Mouse (Mus musculus): ENCODE measurements around the gene Trim2. TPM values are rescaled to one million over a fixed set of nuclear protein-coding genes. Genes with fewer than 3 reads are reported as not detected.

Gene Trim2
- polyA plus RNA-seq, 1 experiment from 2014 or later, result 87.0 TPM

DNA sequence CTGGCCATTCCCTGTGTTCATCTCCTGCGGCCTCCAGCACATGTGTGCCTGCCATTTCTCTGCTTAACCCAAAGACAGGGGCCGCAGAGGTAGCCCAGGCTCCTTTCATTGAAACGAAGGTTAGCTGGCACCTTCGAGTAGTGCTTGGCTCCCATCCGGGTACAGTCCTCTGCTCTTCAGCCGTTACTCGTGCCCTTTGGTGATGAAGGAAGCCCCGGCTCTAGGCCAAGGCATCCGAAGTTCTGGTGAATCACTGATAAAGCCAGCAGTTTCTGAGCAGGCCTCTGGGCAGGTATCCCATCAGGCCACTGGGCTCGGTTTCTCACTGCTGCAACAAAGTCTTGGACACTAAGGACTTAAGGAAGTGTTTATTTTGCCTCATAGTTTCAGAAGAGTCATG, 34.9 kb downstream of the Trim2 start:
- Histone ChIP-seq H3K27me3 (ENCODE audit: insufficient read depth, poor library complexity, severe bottlenecking) (peaks cover 14% of the 10 kb centered on the region), H3K36me3 (0 out of 2 replicates have a peak, but pooled peaks cover 5% of the 10 kb centered on the region), H3K27ac (peak overlapping the region; percentile 80), H3K4me1 (replicated peaks) (peaks cover 60% of the 10 kb centered on the region), H3K9me3 (no peaks in the 10 kb centered on the region), H3K4me3 (no peak overlapping the region)
- 93% methylated on average over 10 of the region's 10 CpGs for WGBS
- DNase-seq (ENCODE audit: low spot score), result no peak

DNA sequence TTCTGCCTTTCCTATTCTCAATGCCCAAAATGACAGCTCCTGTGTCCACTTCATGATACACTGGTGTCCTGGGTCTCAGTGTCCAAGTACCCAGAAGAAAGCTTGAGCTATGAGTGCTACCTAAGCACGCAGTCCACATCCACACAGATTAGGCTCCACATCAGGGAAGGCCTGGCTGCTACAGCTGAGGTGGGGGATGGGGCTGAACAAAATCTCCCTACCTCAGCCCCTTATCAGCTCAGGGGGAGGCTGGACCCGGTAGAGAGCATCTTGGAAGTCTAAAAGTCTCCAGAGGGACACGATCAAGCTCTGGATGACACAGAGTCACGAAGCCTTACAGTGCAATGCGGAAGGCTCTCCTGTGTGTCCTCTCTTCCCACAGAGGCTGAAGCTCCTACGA, 35.6 kb downstream of the Trim2 start:
- Histone ChIP-seq H3K36me3 (0 out of 2 replicates have a peak, but pooled peaks cover 5% of the 10 kb centered on the region), H3K27me3 (ENCODE audit: insufficient read depth, poor library complexity, severe bottlenecking) (peaks cover 14% of the 10 kb centered on the region), H3K4me1 (replicated peaks) (peaks cover 60% of the 10 kb centered on the region), H3K4me3 (peak overlapping the region; percentile 40; the same call in 1 of the 2 replicates), H3K9me3 (no peaks in the 10 kb centered on the region), H3K27ac (peak overlapping the region; percentile 80)
- no peak for DNase-seq (ENCODE audit: low spot score)
- WGBS, result 56% methylated on average over 6 of the region's 6 CpGs

DNA sequence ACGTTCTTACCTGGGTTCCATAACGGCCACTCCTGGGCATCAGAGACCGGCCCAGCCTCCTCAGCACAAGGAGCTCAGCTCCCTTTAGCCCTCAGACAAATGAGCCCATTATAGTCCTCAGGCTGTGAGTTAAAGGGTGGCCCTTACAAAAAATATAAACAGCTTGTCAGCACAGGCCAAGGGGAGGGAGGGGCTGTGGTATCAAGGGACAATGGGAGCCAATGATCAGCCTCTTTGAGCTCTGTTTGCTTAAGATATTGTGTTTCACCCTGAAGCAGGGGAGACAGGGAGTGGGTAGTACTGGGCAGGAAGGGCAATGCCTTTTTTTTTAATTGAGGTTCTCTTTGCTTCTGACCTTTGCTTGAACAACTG, 36.1 kb downstream of the Trim2 start:
- no peak for DNase-seq (ENCODE audit: low spot score)
- 0 out of 2 replicates have a peak, but pooled peaks cover 5% of the 10 kb centered on the region for H3K36me3 ChIP-seq
- H3K4me1 ChIP-seq (replicated peaks), result peaks cover 65% of the 10 kb centered on the region
- WGBS, result 4% methylated on average over 3 of the region's 3 CpGs
- no peaks in the 10 kb centered on the region for H3K9me3 ChIP-seq
- H3K4me3 ChIP-seq, result peak overlapping the region; percentile 40
- peak overlapping the region; percentile 80 for H3K27ac ChIP-seq
- H3K27me3 ChIP-seq (ENCODE audit: insufficient read depth, poor library complexity, severe bottlenecking), result peaks cover 15% of the 10 kb centered on the region

DNA sequence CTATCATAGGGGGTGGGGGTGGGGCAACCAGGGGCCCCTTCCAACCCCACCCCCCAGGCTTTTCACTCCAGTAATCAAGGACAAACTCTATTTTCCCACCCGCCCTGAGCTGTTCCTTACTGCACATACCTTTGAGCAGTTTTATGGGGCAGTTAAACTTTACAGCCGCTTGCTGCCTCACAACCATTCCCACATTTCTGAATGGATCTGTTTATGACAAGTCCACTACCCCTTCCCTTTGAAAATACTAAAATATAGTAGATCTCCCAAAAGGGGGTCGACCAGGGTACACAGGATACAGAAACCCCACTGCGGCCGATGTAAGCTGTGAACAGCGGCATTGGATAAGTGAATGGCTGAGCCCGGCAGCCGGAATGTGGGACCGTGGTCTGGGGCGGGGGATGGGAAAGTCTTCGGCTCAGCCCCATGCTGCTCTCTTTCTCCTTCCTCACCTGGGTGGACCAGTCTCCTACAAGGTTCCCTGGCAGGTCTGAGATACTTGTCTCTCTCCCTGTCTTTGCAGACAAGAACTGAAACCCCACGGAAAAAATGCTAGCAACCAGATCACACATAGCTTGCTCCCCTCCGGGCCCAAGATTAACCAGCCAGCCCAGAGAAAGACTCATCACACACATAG, 36.6 kb downstream of the Trim2 start:
- peak; percentile 57 for DNase-seq (ENCODE audit: low spot score)
- Histone ChIP-seq H3K27me3 (ENCODE audit: insufficient read depth, poor library complexity, severe bottlenecking) (peaks cover 19% of the 10 kb centered on the region), H3K9me3 (no peaks in the 10 kb centered on the region), H3K4me1 (replicated peaks) (peaks cover 70% of the 10 kb centered on the region), H3K27ac (peak overlapping the region; percentile 80), H3K4me3 (peak overlapping the region; percentile 40), H3K36me3 (0 out of 2 replicates have a peak, but pooled peaks cover 5% of the 10 kb centered on the region)
- 14% methylated on average over 13 of the region's 13 CpGs for WGBS

DNA sequence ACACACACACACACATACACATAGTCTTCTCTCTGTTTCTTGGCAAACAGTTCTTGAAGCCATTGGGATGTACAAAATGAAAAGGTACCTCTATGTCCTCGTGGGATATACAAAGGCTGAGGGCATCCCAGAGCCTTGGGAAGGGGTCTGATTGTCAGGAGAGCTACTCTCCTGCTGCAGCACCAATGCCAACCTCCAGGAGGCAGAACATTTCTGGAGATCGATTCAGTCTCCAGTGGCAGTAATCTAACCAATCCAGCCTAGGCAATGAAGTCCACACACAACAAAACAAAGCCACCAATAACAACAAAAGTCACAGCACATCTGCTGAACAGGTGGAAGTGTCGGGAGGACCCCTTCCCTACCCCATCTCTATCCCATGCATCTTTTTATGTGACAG, 38.2 kb downstream of the Trim2 start:
- DNase-seq (ENCODE audit: low spot score), result peak; percentile 36
- 65% methylated on average over 3 of the region's 3 CpGs for WGBS

DNA sequence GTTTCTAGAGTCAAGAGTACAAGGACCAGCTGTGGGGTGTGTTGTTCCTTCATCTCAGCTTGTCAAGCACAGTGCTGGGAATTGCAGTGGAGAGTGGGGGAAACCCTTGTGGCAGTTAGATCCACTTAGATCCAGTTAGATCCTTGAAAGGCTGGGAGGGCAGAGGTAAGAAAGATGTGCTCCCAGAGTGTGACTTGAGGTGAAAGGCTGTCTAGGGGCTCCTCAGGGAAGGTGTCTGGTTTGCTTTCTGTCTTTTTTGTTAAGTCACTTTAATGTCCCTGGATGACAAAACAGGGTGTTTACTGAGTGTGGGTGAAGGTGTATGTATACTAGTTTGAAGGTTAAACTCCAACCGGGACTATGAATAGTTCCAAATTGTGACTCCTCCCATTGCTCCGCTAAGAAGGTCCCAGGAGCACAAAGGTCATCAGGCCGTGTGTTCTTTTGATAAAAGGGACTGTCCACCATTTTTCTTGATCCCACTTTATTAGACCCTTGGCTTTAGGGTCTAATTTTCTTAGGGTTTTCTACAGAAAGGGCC, 40.2 kb downstream of the Trim2 start:
- no peak overlapping the region for H3K27ac ChIP-seq
- DNase-seq (ENCODE audit: low spot score), result no peak
- H3K4me1 ChIP-seq (replicated peaks), result peaks cover 82% of the 10 kb centered on the region
- 59% methylated on average over 3 of the region's 3 CpGs for WGBS
- peaks cover 26% of the 10 kb centered on the region for H3K27me3 ChIP-seq (ENCODE audit: insufficient read depth, poor library complexity, severe bottlenecking)
- H3K4me3 ChIP-seq, result no peak overlapping the region
- H3K36me3 ChIP-seq, result no peaks in the 10 kb centered on the region
- no peaks in the 10 kb centered on the region for H3K9me3 ChIP-seq

More for the DNA sequence above, 38.2 kb downstream of the Trim2 start:
- H3K4me1 ChIP-seq (replicated peaks), result peaks cover 82% of the 10 kb centered on the region
- no peak overlapping the region for H3K4me3 ChIP-seq
- no peaks in the 10 kb centered on the region for H3K36me3 ChIP-seq
- H3K27me3 ChIP-seq (ENCODE audit: insufficient read depth, poor library complexity, severe bottlenecking), result peaks cover 19% of the 10 kb centered on the region
- H3K9me3 ChIP-seq, result no peaks in the 10 kb centered on the region
- no peak overlapping the region for H3K27ac ChIP-seq

DNA sequence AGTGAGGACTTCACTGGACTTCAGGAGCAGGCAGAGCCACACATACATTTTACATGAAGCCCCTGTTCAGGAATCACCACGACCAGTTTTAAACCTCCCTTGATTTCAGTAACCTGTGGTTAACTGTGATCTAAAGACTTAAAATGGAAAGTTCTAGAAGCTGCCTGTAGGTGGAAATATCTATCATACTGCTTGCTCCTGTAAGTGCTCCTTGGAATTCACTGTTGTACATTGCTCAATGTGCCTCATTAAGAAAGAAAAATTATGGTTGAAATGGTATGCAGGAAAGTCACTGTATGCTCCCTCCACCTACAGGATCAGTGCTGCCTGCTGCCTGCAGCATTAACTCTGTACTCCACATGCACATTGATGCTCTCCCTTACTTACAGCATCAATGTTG, 41.6 kb downstream of the Trim2 start:
- no peak overlapping the region for H3K4me3 ChIP-seq
- peaks cover 82% of the 10 kb centered on the region for H3K4me1 ChIP-seq (replicated peaks)
- H3K36me3 ChIP-seq, result no peaks in the 10 kb centered on the region
- H3K27me3 ChIP-seq (ENCODE audit: insufficient read depth, poor library complexity, severe bottlenecking), result peaks cover 32% of the 10 kb centered on the region
- 69% methylated on average over 1 of the region's 1 CpGs for WGBS
- H3K9me3 ChIP-seq, result no peaks in the 10 kb centered on the region
- H3K27ac ChIP-seq, result peak overlapping the region; percentile 53
- no peak for DNase-seq (ENCODE audit: low spot score)

DNA sequence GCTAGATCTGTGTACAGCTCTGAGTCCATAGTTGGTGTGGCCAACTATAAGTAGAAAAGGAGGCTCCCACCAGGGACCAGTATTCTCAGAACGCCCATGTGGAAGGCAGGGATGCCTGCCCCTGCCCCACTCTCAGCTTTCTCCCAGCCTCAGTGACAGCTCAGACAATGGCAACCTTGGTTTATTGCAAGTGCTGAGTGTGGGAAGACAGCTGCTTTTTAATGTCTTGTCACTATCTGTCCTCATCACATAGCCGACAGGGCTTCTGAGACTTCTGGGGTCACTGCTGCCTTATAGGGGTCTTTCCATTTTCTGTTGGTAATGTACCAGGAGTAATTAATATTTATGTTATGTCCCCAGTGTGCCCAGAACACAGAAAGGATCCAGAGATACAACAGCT, 42.3 kb downstream of the Trim2 start:
- no peaks in the 10 kb centered on the region for H3K36me3 ChIP-seq
- 49% methylated on average over 2 of the region's 2 CpGs for WGBS
- H3K4me1 ChIP-seq (replicated peaks), result peaks cover 81% of the 10 kb centered on the region
- peak overlapping the region; percentile 60 for H3K27ac ChIP-seq
- no peak overlapping the region for H3K4me3 ChIP-seq
- peak; percentile 23 for DNase-seq (ENCODE audit: low spot score)
- no peaks in the 10 kb centered on the region for H3K9me3 ChIP-seq
- H3K27me3 ChIP-seq (ENCODE audit: insufficient read depth, poor library complexity, severe bottlenecking), result peaks cover 31% of the 10 kb centered on the region

DNA sequence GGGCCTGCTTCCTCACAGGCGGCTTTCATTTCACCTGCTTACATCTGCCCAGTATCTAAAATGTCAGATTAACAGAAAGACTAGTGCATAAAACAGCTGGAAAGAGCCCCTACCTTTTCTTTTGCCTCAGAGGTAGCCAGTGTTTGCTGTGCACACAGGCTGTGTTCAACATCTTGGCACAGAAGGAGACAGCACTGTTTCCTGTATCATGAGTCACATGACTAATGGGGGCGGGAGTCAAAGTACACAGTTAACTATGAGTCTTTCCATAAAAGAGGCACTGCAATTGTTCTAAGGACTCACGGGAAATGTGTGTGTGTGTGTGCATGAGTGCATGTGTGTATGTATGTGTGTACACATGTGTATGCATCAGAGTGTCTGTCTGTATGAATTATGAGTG, 43.9 kb downstream of the Trim2 start:
- H3K27me3 ChIP-seq (ENCODE audit: insufficient read depth, poor library complexity, severe bottlenecking), result peaks cover 28% of the 10 kb centered on the region
- no peaks in the 10 kb centered on the region for H3K36me3 ChIP-seq
- peaks cover 82% of the 10 kb centered on the region for H3K4me1 ChIP-seq (replicated peaks)
- H3K4me3 ChIP-seq, result no peak overlapping the region
- H3K9me3 ChIP-seq, result no peaks in the 10 kb centered on the region
- no peak overlapping the region for H3K27ac ChIP-seq
- WGBS, result 86% methylated on average over 3 of the region's 3 CpGs
- DNase-seq (ENCODE audit: low spot score), result no peak

DNA sequence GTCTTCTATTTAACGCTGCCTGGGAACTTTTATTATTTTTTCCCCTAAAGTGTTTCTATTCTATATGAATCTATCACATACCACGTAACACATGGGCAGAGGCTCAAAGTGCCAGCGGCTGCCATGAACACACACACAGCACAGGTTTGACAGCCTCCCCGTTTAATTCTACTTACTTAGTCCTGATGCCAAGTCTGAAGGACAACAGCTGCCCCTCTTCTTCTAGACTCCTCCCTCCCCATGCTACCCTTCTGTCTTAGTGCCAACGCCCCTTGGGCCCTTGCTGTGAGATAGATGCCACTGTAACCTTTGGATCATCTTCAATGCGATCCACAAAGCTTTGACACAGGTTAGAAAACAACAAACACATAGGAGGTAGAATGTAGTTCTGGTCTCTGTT, 44.8 kb downstream of the Trim2 start:
- H3K4me1 ChIP-seq (replicated peaks), result peaks cover 82% of the 10 kb centered on the region
- peaks cover 35% of the 10 kb centered on the region for H3K27me3 ChIP-seq (ENCODE audit: insufficient read depth, poor library complexity, severe bottlenecking)
- H3K4me3 ChIP-seq, result no peak overlapping the region
- no peak for DNase-seq (ENCODE audit: low spot score)
- no peak overlapping the region for H3K27ac ChIP-seq
- no peaks in the 10 kb centered on the region for H3K9me3 ChIP-seq
- 88% methylated on average over 6 of the region's 6 CpGs for WGBS
- H3K36me3 ChIP-seq, result no peaks in the 10 kb centered on the region

DNA sequence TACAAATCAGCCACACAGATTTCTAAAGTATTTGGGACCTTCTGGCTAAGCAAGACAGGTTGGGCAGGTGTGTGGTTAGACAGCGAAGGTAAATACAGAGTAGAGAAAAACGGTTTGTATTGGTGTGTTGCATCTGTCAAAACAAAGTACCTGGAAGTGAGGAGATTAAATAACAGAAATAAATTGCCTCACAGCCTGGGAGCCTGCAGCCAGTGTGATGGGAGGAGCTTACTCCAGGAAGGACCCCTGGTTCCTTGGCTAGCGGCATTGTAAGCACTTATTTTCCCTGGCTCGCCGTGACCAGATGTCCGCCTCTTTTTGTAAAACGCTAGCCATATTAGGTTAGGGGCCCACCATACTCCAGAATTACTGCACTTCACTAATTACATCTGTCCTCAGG, 45.8 kb downstream of the Trim2 start:
- no peaks in the 10 kb centered on the region for H3K9me3 ChIP-seq
- H3K36me3 ChIP-seq, result no peaks in the 10 kb centered on the region
- H3K27ac ChIP-seq, result 0 out of 2 replicates have a peak overlapping the region, but pooled peaks have one; percentile 85
- no peak overlapping the region for H3K4me3 ChIP-seq
- 16% methylated on average over 7 of the region's 7 CpGs for WGBS
- H3K27me3 ChIP-seq (ENCODE audit: insufficient read depth, poor library complexity, severe bottlenecking), result peaks cover 35% of the 10 kb centered on the region
- DNase-seq (ENCODE audit: low spot score), result no peak
- H3K4me1 ChIP-seq (replicated peaks), result peaks cover 79% of the 10 kb centered on the region

DNA sequence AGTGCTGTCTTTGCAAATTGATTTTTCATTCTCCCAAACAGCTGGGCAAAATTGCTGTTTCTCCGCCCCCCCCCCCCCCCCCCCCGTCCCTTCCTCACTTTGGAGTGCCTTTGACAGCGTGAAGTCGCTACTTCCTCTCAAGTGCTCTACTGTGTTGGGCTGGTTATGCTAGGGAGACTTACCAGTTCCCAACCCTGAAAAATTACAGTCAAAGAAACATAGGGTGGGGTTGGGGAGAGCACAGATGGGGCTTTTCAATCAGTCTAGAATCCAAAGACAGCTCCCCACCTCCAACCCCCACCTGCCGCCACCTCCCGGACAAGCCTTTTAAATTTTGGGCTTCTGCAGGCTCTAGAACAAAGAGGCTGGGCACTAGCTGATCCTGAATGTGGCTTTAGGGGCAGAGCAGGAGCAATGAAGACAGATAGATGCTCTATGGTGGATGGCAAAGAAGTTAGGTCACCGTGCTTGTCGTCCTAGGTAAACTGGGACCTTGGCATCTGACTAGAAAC, 46.6 kb downstream of the Trim2 start:
- Histone ChIP-seq H3K36me3 (no peaks in the 10 kb centered on the region; the same call in 1 of the 2 replicates), H3K27ac (peak overlapping the region; percentile 85), H3K4me1 (replicated peaks) (peaks cover 72% of the 10 kb centered on the region), H3K27me3 (ENCODE audit: insufficient read depth, poor library complexity, severe bottlenecking) (peaks cover 30% of the 10 kb centered on the region), H3K4me3 (peak overlapping the region; percentile 66), H3K9me3 (no peaks in the 10 kb centered on the region)
- DNase-seq (ENCODE audit: low spot score), result peak; percentile 55
- WGBS, result 3% methylated on average over 8 of the region's 8 CpGs

DNA sequence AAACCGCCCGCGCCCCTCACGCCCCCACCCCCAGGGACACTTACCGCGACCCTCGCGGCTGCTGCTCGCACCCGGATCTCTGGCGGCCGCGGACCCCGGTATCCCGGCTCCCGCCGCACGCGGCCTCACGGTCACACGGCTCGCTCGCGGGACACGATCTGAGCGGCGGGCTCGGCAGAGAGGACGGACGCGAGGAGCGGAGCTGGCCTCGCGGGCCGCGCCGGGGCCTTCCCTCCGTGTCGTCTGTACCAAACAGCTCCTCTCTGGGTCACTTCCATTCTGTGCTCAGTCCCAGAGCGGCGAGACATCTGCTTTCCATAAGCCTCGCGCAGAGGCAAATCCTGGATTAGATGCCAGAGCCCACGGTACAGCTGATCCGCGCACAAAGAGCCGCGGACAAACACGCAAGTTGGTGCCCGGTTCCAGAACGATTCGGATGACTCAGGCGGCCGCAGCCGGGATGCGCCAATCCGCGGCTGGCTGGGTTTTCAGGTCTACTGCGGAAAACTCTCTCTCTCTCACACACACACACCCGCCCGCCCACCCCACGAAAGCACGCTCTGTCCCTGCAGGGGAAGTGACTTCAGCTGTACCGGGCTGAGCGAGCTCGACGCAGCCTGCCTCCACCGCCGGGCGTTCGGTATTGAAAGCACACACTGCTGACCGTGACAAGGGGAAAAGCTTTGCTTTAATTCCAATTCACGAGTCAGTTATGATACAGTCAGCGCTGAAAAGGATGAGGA, 47.2 kb downstream of the Trim2 start:
- peaks cover 4% of the 10 kb centered on the region; the same call in 1 of the 2 replicates for H3K36me3 ChIP-seq
- H3K9me3 ChIP-seq, result no peaks in the 10 kb centered on the region
- under 1% methylated on average over 74 of the region's 74 CpGs for WGBS
- peaks cover 71% of the 10 kb centered on the region for H3K4me1 ChIP-seq (replicated peaks)
- H3K27me3 ChIP-seq (ENCODE audit: insufficient read depth, poor library complexity, severe bottlenecking), result peaks cover 30% of the 10 kb centered on the region
- peak overlapping the region; percentile 66 for H3K4me3 ChIP-seq
- peak; percentile 68 for DNase-seq (ENCODE audit: low spot score)
- peak overlapping the region; percentile 85 for H3K27ac ChIP-seq
